Mouse (Mus musculus) cerebellum, postnatal 14 days (tissue): ENCODE measurements at regions not wholly inside any gene's neighbourhood (a gene's known extent, or its start where the extent isn't known, plus 50 kb on each side); places are given as distances from the start of the nearest gene placed in this dataset.
"Not testable (repeated sequence)": the region's sequence is repeated elsewhere in the genome, so short reads cannot be mapped to it uniquely, and the experiment has no call there.

Experiments
- DNase-seq, 2 experiments: peaks; one replicate each; pipeline ENCODE4 v3.0.0; 2021; ENCODE audit warnings: mixed read lengths in 2 of 2

DNA sequence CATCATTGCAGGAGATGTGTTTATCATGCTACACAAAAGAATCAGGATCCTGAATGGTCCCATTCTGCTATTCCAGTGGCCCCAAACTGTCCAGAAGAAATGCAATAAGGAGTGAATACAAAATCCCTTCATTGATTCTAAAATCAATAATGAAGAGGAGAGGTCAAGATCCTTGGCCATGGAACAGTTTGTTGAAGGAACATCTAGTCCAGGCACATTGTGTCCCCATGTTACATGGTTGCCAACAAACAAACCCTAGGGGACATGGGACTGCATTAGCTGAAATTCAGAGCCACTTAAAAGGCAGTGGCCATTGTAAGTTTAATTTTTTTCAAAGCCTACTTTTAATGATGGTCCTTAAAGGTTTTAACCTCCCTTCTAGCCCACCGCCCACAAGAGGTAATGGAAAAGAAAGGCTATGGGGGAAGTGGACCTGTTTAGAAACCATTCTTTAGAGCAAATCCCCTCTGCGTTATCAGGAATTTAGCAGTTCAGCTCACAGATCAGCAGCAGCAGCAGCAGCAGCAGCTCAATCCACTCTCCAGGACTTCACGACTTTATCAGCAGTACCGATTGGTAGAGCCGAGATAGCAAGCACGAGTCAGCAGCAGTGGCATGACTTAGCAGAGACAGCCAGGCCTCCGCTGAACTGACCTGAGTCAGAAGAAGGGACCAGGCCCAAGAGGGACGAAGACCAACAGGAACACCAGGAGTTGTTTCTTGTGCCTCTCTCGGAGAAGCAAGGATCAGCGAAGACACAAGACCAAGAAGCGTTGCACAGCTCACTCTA is 268.3 kb downstream of the Setd4 start:
- no peak for DNase-seq

DNA sequence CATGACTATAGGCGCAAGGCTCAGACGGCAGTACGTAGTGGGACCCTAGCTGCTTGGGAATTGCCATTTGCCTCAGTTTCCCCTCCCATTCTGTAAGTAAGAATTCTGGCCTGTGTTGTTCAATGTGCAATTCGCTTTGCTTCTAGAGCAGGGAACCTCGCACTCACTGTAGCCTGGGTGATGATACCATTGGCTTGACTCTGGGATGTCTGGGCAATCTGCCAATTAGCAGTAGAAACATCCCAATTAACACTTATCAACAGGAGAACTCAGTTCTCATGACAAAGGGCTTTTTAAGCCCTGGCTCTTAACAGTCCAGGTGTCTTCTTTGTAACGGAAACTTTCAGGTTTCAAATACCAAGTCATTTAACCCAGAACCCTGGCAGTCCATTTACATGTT is 270.2 kb downstream of the Setd4 start:
- DNase-seq = peak; percentile 5 to 13

GRCm38 (mm10) chr16:93328680-93329395 is 275.0 kb downstream of the Setd4 start:
- DNase-seq = no peak

DNA sequence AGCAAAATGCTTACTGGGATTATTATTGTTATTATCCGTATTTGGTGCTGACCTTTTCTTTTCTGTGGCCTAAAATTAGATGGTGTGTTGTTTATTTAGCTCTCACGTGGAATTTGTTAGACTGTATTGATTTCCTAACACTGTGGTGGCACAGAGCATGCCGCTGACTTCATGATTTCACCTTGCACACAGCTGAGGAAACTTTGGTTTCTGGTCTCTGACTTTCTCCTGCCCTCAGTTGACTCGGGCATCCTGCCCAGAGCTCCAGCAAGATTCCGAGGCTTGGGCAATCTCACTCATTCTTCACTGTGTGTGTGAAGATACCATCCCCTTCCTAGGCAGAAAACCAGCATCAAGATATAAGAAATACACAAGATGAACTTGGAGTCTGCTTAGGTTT is 279.0 kb downstream of the Setd4 start:
- no peak for DNase-seq

DNA sequence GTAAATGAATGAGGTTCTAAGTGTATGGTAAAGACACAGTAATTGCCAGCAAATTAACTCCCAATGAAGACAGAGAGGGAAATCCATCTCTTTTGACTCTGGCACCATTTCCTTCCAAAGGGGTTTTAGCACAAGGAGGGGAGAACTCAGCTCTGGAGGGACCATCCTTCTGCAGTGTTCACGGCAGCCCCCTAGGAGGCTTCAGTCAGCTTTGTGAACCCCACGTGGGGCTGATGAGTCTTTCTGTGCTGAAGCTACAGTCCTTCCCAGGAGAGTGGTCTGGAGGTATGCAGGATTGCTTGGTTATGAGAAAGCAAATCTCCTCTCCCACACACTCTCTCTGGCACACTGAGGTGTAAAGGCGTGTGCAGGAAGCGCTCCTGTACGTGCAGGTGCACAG is 280.7 kb downstream of the Setd4 start:
- DNase-seq = no peak

DNA sequence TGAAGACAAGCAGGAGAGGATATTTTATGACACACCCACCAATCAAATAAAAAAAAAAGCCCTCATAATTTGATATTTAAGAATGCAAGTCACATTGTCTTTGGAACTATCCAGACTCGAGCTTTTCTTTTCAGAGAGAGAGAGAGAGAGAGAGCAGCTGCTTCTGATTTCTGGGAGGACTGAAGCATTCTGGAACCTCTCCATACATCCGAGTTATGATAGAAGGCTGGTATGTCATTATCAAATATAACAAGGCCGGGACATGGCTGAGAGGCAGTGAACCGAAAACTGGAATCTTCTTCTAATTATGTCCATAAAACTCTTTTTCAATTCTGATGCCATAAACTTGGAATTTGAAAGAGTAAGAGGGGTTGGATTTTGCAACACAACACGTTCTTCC is 284.3 kb downstream of the Setd4 start:
- no peak for DNase-seq

GRCm38 (mm10) chr16:93311644-93312043 is 292.2 kb downstream of the Setd4 start:
- no peak for DNase-seq

DNA sequence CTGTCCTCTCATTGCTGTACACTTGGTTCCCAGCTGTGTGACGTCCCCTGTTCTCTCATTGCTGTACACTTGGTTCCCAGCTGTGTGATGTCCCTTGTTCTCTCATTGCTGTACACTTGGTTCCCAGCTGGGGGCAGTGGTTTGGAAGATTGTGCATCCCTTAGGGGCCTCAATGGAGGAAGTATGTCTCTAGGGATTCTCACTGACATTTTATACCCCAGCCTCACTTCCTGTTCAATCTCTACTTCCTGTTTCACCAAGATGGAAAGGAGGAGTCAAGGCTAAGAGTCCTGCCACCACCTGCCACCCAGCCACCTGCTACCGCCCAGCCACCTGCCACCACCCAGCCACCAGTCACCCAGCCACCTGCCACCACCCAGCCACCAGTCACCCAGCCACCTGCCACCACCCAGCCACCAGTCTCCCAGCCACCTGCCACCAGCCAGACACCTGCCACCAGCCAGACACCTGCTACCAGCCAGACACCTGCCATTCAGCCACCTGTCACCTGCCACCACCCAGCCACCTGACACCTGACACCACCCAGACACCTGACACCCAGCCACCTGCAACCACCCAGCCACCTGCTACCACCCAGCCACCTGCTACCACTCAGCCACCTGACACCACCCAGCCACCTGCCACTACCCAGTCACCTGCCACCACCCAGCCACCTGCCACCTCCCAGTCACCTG is 295.1 kb downstream of the Setd4 start:
- DNase-seq = no peak

GRCm38 (mm10) chr16:93306951-93307350 is 296.9 kb downstream of the Setd4 start:
- no peak for DNase-seq

DNA sequence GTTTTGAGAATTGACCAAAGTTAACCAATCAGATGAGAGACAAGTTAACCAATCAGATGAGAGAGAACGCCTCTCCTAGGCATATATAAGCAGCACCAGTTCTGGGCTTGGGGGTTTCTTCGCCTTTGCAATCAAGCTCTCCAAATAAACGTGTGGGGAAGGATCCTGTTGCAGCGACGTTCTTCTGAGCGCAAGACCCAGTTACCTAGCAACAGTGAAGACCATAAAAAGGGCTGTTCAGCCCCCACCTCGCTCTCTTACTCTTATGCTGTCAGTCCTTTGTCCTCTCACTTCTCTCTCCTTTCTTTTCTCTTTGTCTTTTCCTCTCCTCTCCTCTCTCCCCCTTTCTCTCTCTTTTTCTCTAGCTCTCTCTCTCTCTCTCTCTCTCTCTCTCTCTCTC is 297.7 kb downstream of the Setd4 start:
- DNase-seq = not testable (repeated sequence)

GRCm38 (mm10) chr16:93294430-93294829 is 309.4 kb downstream of the Setd4 start:
- no peak for DNase-seq

- DNase-seq = peak; percentile 86 to 87
Measured at GRCm38 (mm10) chr16:93292965-93293653, 310.8 kb downstream of the Setd4 start.

GRCm38 (mm10) chr16:93292181-93292834 is 311.6 kb downstream of the Setd4 start:
- DNase-seq = no peak

DNA sequence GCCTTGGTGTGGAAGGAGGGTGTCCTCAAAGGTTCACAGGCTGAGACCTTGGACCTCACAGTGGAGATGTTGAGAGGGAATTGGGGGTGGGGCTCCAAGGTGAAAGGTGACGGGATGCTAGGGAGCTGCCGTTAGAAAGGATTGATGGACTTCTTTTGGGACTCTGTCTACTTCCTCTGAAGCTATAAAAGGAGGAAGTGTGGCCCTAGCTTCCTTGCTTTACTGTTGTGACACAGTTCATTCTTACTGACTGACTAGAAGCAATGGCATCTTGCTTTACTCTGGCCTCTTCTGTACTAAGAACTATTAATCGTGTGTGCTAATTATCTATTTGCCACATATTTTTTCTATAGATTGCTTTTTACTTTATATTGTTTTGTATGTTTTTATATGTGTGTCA is 315.8 kb downstream of the Setd4 start:
- DNase-seq = no peak

DNA sequence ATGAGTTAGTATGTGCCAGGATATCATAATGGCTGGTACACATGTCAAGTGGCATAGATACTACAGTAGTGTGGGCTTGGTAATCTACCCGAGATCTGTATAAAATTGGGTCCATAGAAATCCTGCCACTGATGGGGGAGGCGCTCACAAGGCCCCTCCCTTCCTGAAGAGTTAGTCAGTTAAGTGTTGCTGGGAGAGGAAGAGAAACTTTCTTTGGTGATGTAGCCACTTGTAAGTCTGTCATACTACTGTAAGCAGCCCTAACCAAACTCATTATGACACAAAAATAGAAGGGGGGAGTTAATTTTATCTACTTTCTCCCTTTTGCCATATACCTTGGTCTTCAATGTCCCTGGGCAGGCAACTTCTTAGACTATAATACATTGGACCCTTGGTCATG is 316.3 kb downstream of the Setd4 start:
- no peak for DNase-seq

GRCm38 (mm10) chr16:93286816-93287215 is 317.0 kb downstream of the Setd4 start:
- DNase-seq = no peak

GRCm38 (mm10) chr16:93285191-93285590 is 318.7 kb downstream of the Setd4 start:
- DNase-seq = no peak

DNA sequence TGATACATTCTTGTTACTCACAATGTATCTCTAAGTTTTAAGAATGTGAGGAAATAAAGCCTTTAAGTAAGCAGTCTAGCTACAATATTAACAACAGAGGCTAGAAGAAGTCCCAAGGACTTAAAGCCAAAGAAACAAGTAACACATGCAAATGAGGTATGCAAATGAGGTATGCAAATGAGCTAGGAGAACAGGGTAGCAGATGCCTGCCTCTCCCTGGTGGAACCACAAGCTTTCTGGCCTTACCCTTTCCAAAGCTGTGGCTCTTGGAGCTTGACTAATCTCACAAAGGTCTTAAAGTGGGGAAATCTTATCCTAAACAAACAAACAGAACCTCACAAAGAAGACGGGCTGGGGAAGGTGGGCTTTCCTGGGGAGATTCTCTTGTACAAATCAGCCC is 322.1 kb downstream of the Setd4 start:
- no peak for DNase-seq

DNA sequence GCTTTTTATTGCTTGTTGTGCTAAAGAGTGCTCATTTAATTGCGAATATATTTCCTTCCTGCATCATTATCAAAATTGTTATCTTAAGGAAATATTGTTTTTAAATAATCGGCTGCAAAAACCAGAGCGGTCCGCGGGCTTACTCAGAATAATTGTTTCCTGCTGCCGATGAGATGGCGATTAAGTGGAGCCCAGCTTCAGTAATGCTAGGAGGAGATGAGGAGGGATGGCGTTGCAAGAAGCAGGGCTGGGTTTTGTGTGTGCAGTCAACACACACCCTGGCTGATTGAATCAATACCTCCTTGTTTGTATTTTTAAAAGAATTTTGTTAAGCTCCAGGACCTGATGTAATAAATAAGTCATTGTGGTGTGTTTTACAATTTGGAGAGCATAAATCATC is 331.2 kb downstream of the Setd4 start:
- DNase-seq = no peak

DNA sequence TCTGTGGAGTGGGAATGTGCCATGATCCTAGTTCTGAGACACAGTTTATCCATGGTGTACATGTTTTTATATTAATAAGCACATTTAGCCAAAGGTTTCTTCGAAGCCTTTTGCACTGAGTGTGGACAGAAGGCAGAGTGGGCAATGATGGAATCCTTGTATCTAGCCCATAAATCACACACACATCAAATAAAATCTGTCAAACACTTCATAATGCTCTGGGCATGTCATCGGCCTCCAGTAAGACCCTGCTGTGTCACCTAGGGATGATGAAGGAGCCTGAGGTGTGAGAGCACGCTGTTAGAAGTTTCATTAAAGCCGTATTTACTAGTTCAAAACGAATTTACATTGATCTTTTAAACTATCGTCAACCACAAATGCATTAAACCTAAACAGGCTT is 331.7 kb downstream of the Setd4 start:
- DNase-seq = no peak

DNA sequence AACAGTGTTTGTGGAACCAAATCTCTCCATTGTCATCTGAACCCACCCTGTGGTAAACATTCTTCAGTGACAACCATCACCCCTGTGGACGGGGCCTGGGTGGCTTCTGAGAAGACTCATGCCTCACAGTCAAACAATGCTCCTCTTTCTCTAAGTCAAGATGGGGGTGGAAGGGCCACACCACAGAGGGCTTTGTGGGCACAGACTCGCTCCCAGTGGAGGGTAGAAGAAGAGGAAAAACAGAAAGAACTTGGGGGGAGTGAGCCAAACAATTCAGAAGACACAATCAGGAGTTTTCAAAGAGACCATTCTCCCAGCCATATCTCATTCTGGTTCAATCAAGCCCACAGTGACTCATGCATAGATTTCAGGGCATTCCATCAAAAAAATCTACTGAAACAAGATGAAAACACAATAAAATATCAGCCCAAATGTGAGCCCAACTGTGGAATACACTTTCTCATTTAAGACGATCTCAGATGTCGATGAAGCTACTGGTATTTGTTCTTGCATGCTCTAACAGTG is 339.7 kb downstream of the Setd4 start:
- no peak for DNase-seq

DNA sequence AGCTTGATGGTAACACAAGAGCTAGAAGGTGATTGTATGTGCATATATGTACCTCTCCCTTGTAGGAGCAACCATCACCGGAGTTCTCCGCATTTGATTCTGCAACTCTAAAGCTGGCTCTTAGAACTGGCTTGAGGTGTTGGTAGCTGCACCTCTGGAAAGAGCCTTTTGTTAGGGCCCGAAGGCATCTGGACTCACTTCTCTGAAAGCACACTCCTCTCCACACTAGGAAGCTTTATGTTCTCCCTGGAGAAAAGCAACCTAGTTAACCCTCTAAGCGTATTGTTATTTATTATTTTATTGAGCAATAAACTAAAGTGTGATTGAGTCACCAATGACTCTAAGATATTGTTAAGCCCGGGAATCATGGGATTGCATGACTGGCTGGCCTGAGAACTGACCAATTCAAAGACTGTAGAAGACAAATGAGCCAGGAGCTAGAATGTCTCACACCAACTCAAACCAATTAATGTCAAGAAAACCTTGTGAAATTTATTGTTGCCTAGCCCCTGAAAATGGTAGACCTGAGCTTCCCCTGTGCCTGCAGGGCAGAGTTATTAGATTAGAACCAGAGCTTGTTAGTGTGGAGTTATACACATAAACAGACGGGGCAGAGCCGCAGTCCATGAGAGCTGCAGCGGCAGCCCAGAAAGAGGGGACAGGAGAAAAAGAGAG is 340.6 kb downstream of the Setd4 start:
- no peak for DNase-seq
